Mouse (Mus musculus) stomach, postnatal 0 days (tissue): Measurements from ENCODE around the gene Topbp1. TPM values are rescaled to one million over a fixed set of nuclear protein-coding genes. Genes with fewer than 3 reads are reported as not detected.

ENCODE experiments used
- ATAC-seq: fragments of 200-750 bp; cut with Nextera tagmentation; 2 replicates; pipeline ENCODE4 v1.8.0; 2017; ENCODE audit not compliant: low FRiP score, low TSS enrichment
- DNase-seq: peaks from one replicate; pipeline ENCODE4 v3.0.0-alpha.2; 2016; ENCODE audit warnings: low spot score
- H3K27ac ChIP-seq: fragments of 300-500 bp; sonication (generic); replicated peaks from 2 replicates; pipeline ENCODE4 v1.5.1; 2014; ENCODE audit warnings: mild to moderate bottlenecking, control low read depth
- H3K27me3 ChIP-seq: fragments of 300-500 bp; sonication (generic); 2 replicates; pipeline ENCODE4 v1.6.1; 2014; ENCODE audit warnings: low read length; ENCODE audit not compliant: control insufficient read depth, insufficient read depth
- H3K36me3 ChIP-seq: fragments of 300-500 bp; sonication (generic); 2 replicates; pipeline ENCODE4 v1.6.1; 2014; ENCODE audit warnings: low read length, mixed read lengths; ENCODE audit not compliant: control insufficient read depth, insufficient read depth
- H3K4me1 ChIP-seq: fragments of 300-500 bp; sonication (generic); replicated peaks from 2 replicates; pipeline ENCODE4 v1.6.1; 2014; ENCODE audit warnings: antibody characterized with exemption; ENCODE audit not compliant: control insufficient read depth, insufficient read depth
- H3K4me2 ChIP-seq: fragments of 300-500 bp; sonication (generic); replicated peaks from 2 replicates; pipeline ENCODE4 v1.6.1; 2014; ENCODE audit warnings: low read depth, mild to moderate bottlenecking, control low read depth, moderate library complexity
- H3K4me3 ChIP-seq: fragments of 300-500 bp; sonication (generic); 2 replicates; pipeline ENCODE4 v1.5.1; 2014; ENCODE audit warnings: low read depth, low read length, control low read depth
- H3K9ac ChIP-seq: fragments of 300-500 bp; sonication (generic); 2 replicates; pipeline ENCODE4 v1.6.1; 2014; ENCODE audit warnings: mild to moderate bottlenecking, low read length, control low read depth, mixed read lengths
- H3K9me3 ChIP-seq: fragments of 300-500 bp; sonication (generic); 2 replicates; pipeline ENCODE4 v1.6.1; 2016; ENCODE audit warnings: low read length; ENCODE audit not compliant: control insufficient read depth
- CTCF ChIP-seq: IDR thresholded peaks from 2 replicates; pipeline ENCODE4 v1.5.1; 2016; ENCODE audit warnings: antibody characterized with exemption, low read depth, mild to moderate bottlenecking, moderate library complexity
- EP300 ChIP-seq: optimal IDR thresholded peaks from 2 replicates; pipeline ENCODE3; 2016; ENCODE audit warnings: antibody characterized with exemption
- WGBS: fragments of 180-500 bp; shearing (Covaris S2); extraction: QIAGEN DNeasy Blood & Tissue Kit; methylation state at CpG from one replicate; pipeline ENCODE4 v1.1.7; 2014; 5-methylcytosine and 5-hydroxymethylcytosine counted together
- polyA plus RNA-seq: library from polyadenylated mRNA; unstranded; fragments of >200 nt; fragmentation: Nextera tagmentation; extraction: Ambion mirVana; gene quantifications from 2 replicates; pipeline ENCODE4 v1.2.1, GENCODE M21; 2015

Gene Topbp1
- polyA plus RNA-seq, 1 experiment from 2014 or later: 17.2 TPM

DNA sequence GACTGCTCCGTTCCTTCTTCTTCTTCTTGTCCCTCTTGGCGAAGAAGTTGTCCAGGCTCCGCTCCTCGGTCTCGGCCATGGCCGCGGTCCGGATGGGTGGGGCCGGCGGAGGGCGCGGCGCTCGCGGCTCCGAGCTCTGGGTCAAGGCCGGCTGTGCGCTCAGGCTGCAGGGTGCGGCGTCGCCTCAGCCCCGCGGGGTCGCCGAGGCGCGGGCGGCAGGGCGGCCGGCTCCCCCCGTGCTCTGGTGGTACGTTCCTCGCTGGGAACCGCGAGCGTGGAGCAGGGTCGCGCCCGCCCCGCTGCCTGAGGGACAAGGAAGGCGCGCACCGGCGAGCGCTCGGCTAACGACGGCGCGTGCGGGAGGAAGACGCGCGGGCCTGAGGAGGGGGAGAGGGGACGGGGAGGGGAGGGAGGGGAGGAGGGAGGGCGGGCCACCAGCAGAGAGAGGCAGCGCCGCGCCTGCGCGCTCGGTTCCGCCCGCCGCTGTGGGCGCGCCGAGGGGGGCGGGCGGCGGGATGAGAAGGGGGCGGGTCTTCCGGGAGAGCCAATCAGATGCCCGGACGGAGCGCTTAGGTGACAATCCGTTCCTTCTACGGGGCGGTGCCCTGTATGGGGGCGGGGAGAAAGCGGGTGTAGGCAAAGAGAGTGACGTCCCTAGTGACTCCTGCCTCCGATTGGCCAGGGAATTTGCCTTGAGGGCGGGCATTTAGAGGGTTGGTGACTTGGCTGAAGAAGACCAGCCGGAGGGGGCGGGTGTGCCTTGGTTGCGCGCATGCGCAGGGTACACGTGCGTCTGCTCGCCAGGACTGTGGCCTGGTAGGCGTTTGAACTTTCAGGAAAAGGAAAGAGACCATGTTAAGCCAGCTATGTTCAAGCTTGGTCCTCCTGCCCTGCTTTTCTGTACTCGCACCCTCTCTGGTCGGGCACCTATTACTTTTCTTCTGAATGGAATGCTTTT is 60.6 kb downstream of the Topbp1 start, which contains the start of gene Cdv3:
Gene Cdv3 (minus strand): TSS at position 551 of the 958 bp plus-strand sequence.
- no peaks in the 10 kb centered on the region for H3K9me3 ChIP-seq
- peak; percentile 99 for ATAC-seq
- 0 out of 2 replicates have a peak, but pooled peaks cover 3% of the 10 kb centered on the region for H3K4me1 ChIP-seq
- H3K36me3 ChIP-seq: 0 out of 2 replicates have a peak, but pooled peaks cover 2% of the 10 kb centered on the region
- H3K4me3 ChIP-seq: peak within 1 kb of the TSS; percentile 87
- H3K9ac ChIP-seq: peak within 1 kb of the TSS; percentile 96
- 2% methylated on average over 71 of the region's 95 CpGs for WGBS
- TF ChIP-seq EP300 (no peak), CTCF (peak; percentile 42; the same call in 1 of the 2 replicates)
- peak; percentile 99 for DNase-seq
- H3K4me2 ChIP-seq: peak within 1 kb of the TSS; percentile 93
- peak within 1 kb of the TSS; percentile 98 for H3K27ac ChIP-seq
- H3K27me3 ChIP-seq: no peaks in the 10 kb centered on the region

GRCm38 (mm10) chr9:103366356-103366755 is 61.3 kb downstream of the Topbp1 start:
- Histone ChIP-seq H3K4me2 (peak overlapping the region; percentile 56), H3K27ac (peak overlapping the region; percentile 78), H3K9ac (peak overlapping the region; percentile 48; the same call in 1 of the 2 replicates), H3K9me3 (no peaks in the 10 kb centered on the region), H3K4me3 (peak overlapping the region; percentile 26), H3K27me3 (no peaks in the 10 kb centered on the region), H3K36me3 (0 out of 2 replicates have a peak, but pooled peaks cover 2% of the 10 kb centered on the region), H3K4me1 (0 out of 2 replicates have a peak, but pooled peaks cover 3% of the 10 kb centered on the region)
- ATAC-seq (no peak), DNase-seq (no peak)
- no peak for TF ChIP-seq CTCF
- TF ChIP-seq EP300: no peak
- WGBS: 40% methylated on average over 9 of the region's 9 CpGs

DNA sequence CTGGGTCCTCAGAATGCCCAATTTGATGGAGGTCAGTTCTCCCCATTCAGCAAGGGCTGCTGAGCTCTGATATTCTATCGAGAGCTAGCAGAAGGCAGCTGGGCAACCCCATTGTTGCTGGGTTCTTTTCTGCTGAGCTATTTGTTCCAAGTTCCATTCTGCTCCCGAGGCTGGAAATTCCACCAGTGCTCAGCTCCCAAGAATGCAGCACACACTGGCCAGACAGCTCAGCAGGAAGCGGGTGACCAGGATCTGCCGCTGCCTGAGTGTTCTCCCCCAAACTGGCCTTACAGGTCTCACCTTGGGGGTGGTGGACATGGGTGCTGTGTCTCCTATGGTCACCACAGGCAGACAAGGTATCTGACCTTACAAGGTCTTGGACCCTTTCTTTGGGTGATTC is 64.9 kb downstream of the Topbp1 start:
- 63% methylated on average over 4 of the region's 4 CpGs for whole genome bisulfite sequencing
- Histone ChIP-seq H3K4me1 (0 out of 2 replicates have a peak, but pooled peaks cover 3% of the 10 kb centered on the region), H3K9ac (no peak overlapping the region), H3K4me3 (no peak overlapping the region), H3K27ac (no peak overlapping the region; the same call in 1 of the 2 replicates), H3K27me3 (no peaks in the 10 kb centered on the region), H3K9me3 (no peaks in the 10 kb centered on the region), H3K4me2 (no peak overlapping the region), H3K36me3 (0 out of 2 replicates have a peak, but pooled peaks cover 2% of the 10 kb centered on the region)
- no peak for ATAC-seq
- DNase-seq: no peak
- no peak for TF ChIP-seq CTCF
- TF ChIP-seq EP300: no peak

DNA sequence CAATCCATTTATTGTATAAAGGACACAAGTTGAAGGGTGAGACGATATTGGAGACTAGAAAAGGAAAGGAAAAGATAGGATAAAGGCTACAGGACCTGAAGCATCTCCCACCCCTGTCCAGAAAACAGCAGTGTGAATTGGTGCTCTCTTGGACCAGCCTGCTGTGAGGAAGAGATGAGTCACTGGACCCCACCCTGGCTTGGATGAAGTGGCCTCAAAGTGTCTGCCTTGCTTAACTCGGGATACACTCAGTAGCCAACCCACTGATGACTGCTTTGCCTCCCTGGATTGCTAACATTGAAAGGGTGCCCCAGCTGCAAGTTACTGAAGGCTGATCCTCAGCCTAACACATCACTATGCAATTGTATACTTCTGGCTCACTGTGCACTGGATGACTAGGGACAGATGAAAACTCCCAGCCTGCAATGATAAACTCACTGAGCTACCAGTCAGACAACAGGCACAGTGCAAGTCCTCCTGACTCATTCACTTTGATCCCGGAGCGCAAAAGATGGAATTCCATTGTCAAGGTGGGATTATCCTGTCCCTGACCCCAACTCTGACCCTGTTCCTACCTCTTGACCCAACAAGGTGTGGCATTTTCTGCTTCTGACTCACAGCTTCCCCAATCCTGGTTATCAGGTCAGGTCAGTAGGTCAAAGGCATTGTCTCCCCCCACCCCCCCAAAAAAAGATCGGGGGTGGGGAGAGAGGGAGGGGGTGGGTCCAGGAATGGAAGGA is 67.4 kb downstream of the Topbp1 start:
- Histone ChIP-seq H3K9ac (no peak overlapping the region), H3K9me3 (no peaks in the 10 kb centered on the region), H3K27me3 (no peaks in the 10 kb centered on the region), H3K36me3 (0 out of 2 replicates have a peak, but pooled peaks cover 2% of the 10 kb centered on the region), H3K4me2 (no peak overlapping the region), H3K4me3 (no peak overlapping the region), H3K4me1 (no peaks in the 10 kb centered on the region), H3K27ac (0 out of 2 replicates have a peak overlapping the region, but pooled peaks have one; percentile 18)
- no peak for TF ChIP-seq CTCF
- peak; percentile 33; the same call in 1 of the 2 replicates for ATAC-seq
- no peak for DNase-seq
- 51% methylated on average over 5 of the region's 5 CpGs for WGBS

GRCm38 (mm10) chr9:103376346-103377320 is 71.6 kb downstream of the Topbp1 start:
- H3K4me1 ChIP-seq: no peaks in the 10 kb centered on the region
- no peak overlapping the region for H3K9ac ChIP-seq
- ATAC-seq: 0 out of 2 replicates have a peak, but pooled peaks have one; percentile 27
- H3K27ac ChIP-seq: peak overlapping the region; percentile 30
- no peak for DNase-seq
- WGBS: 56% methylated on average over 7 of the region's 7 CpGs
- no peaks in the 10 kb centered on the region for H3K36me3 ChIP-seq
- H3K4me3 ChIP-seq: no peak overlapping the region
- no peak for TF ChIP-seq CTCF
- H3K4me2 ChIP-seq: no peak overlapping the region
- no peaks in the 10 kb centered on the region for H3K9me3 ChIP-seq
- H3K27me3 ChIP-seq: no peaks in the 10 kb centered on the region
